Mouse (Mus musculus) frontal cortex, adult 2 months (tissue): Measurements from ENCODE around the gene Wiz. TPM values are rescaled to one million over a fixed set of nuclear protein-coding genes. Genes with fewer than 3 reads are reported as not detected.

Experiments
- polyA plus RNA-seq: library from polyadenylated mRNA; depleted of rRNA; stranded (reverse); fragments of >200 nt; gene quantifications from 2 replicates; pipeline ENCODE4 v1.2.3, GENCODE M21; 2012; rRNA removed

The Wiz gene
- polyA plus RNA-seq, 1 experiment = 41.4 TPM

Other genes with a start within 250 kb of the Wiz start
- gene Notch3, start 222.6 kb downstream of the Wiz start, polyA plus RNA-seq = 7.1 and 9.5 TPM in 2 replicates
- 0.63 and 1.3 TPM in 2 replicates for gene Ephx3, start 199.9 kb downstream of the Wiz start, polyA plus RNA-seq
- 49.9 and 54.6 TPM in 2 replicates for gene Brd4, start 104.7 kb downstream of the Wiz start, polyA plus RNA-seq
- gene Akap8, start 68.2 kb downstream of the Wiz start, polyA plus RNA-seq = 111 and 119 TPM in 2 replicates
- gene Akap8l, start 38.8 kb downstream of the Wiz start, polyA plus RNA-seq = 347 and 400 TPM in 2 replicates
- 2.8 and 5.4 TPM in 2 replicates for gene Rasal3, start 14.1 kb upstream of the Wiz start, polyA plus RNA-seq
- gene Pglyrp2, start 34.7 kb upstream of the Wiz start, polyA plus RNA-seq = not detected in 2 replicates
- gene Cyp4f39, start 63.3 kb upstream of the Wiz start, polyA plus RNA-seq = not detected in 2 replicates
- 6.4 and 6.6 TPM in 2 replicates for gene Cyp4f17, start 116.6 kb upstream of the Wiz start, polyA plus RNA-seq
- 13.0 and 13.4 TPM in 2 replicates for gene Cyp4f16, start 147.1 kb upstream of the Wiz start, polyA plus RNA-seq
- gene Cyp4f37, start 231.9 kb upstream of the Wiz start, polyA plus RNA-seq = not detected in 2 replicates